Mouse (Mus musculus): Measurements from ENCODE around the gene Msrb2. TPM values are rescaled to one million over a fixed set of nuclear protein-coding genes. Genes with fewer than 3 reads are reported as not detected.

The Msrb2 gene
- polyA plus RNA-seq (2015; fragmentation: Nextera tagmentation; extraction: Ambion mirVana), result 8.0 and 8.6 TPM in 2 replicates

DNA sequence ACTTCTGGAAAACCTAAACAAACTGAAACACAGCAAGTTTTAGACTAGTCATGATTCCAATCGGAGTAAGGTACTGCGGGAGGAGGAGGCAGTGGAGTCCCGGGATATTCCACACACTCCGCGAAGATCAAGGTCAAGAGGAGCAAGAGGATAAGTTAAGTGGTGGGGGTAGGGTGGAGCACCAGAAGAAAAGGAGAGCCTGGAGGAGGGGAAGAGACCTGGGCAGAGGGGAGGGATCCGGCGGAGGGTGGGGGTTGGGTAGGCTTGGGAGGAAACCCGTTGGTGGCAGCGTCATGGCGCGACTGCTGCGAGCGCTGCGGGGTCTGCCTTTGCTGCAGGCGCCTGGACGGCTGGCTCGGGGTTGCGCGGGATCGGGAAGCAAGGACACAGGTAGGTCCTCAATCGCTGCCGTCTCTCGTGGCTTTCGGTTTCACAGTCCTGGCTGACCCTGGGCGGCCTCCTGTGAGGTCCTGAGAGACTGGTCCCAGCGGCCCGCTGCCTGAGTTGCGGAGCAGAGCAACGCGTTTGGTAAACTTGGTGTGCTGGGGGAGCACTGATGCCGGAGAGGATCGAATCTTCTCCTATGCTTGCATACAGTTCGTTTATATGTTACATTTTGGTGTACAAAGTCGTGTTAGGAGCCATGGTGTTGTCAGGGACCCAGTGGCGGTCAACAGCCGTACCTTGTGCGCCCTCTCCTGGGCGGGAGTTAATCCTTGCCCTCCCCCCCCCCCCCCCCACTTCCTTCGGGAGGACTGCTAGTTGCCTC is at the start of gene Msrb2:
Gene Msrb2 (plus strand): TSS at position 51 of the 769 bp plus-strand sequence.
- WGBS (ENCODE audit: insufficient replicate concordance), result under 1% methylated on average over 39 of the region's 39 CpGs

DNA sequence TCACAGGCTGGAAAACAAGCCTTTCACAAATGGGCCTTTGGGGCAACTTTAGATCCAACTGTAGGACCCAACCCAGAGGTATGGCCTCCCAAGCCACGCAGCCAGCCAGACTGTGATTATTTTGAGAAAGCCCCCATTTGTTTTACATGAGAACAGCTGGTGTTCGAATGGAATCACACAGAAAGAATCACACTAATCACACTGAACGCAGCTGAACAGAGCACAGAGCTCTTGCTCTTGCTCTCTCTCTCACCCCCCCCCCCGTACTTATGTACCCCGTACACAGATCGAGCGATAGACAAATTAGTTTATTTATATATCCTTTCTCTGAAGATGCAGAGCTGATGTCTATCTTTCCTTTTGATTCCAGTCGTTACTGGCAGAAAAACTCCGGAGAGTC is 48.8 kb upstream of the Msrb2 start:
- Histone ChIP-seq H3K4me3 (ENCODE audit: low read depth, low read length) (no peak overlapping the region), H3K4me2 (ENCODE audit: low read depth, low read length) (no peak overlapping the region), H3K9me3 (replicated peaks; ENCODE audit: control insufficient read depth, low read length) (no peaks in the 10 kb centered on the region), H3K27me3 (ENCODE audit: control insufficient read depth, insufficient read depth, low read depth, low read length) (no peaks in the 10 kb centered on the region), H3K36me3 (ENCODE audit: control insufficient read depth, insufficient read depth) (no peaks in the 10 kb centered on the region), H3K9ac (ENCODE audit: low read depth, low read length) (no peak overlapping the region), H3K4me1 (ENCODE audit: control insufficient read depth, low read depth, low read length) (no peaks in the 10 kb centered on the region), H3K27ac (ENCODE audit: low read length) (no peak overlapping the region)
- no peak for ATAC-seq (ENCODE audit: low read depth)
- WGBS (ENCODE audit: insufficient replicate concordance), result 66% methylated on average over 9 of the region's 9 CpGs

More for the DNA sequence above, at the start of gene Msrb2:
- no peaks in the 10 kb centered on the region for H3K27me3 ChIP-seq (ENCODE audit: control insufficient read depth, insufficient read depth, low read depth, low read length)
- no peaks in the 10 kb centered on the region for H3K4me1 ChIP-seq (ENCODE audit: control insufficient read depth, low read depth, low read length)
- peak; percentile 81 for ATAC-seq (ENCODE audit: low read depth)
- H3K27ac ChIP-seq (ENCODE audit: low read length), result peak within 1 kb of the TSS; percentile 63
- peak within 1 kb of the TSS; percentile 76 for H3K9ac ChIP-seq (ENCODE audit: low read depth, low read length)
- H3K9me3 ChIP-seq (replicated peaks; ENCODE audit: control insufficient read depth, low read length), result no peaks in the 10 kb centered on the region
- H3K4me2 ChIP-seq (ENCODE audit: low read depth, low read length), result peak within 1 kb of the TSS; percentile 66
- H3K4me3 ChIP-seq (ENCODE audit: low read depth, low read length), result peak within 1 kb of the TSS; percentile 76
- no peaks in the 10 kb centered on the region for H3K36me3 ChIP-seq (ENCODE audit: control insufficient read depth, insufficient read depth)

DNA sequence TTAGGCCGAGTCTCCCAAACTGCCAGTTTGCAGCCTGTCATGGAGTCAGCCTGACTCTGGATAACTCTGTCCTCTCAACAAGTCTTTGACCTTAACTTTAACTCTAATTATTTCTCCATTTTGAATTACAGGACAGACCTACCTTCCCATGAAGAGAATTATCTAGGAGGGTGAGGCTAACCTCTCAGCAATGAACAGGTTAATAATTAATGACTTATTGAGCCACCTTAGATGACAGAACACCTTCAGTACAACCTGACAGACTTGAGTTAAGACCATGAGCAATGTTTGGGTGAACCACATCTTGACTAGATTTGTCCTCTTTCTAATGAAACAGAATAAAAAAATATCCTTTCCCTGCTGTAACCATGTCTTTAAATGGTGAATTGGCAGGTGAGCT is 44.9 kb upstream of the Msrb2 start:
- Histone ChIP-seq H3K4me2 (ENCODE audit: low read depth, low read length) (no peak overlapping the region), H3K36me3 (ENCODE audit: control insufficient read depth, insufficient read depth) (no peaks in the 10 kb centered on the region), H3K9ac (ENCODE audit: low read depth, low read length) (no peak overlapping the region), H3K27ac (ENCODE audit: low read length) (no peak overlapping the region), H3K4me3 (ENCODE audit: low read depth, low read length) (no peak overlapping the region), H3K9me3 (replicated peaks; ENCODE audit: control insufficient read depth, low read length) (no peaks in the 10 kb centered on the region), H3K4me1 (ENCODE audit: control insufficient read depth, low read depth, low read length) (no peaks in the 10 kb centered on the region), H3K27me3 (ENCODE audit: control insufficient read depth, insufficient read depth, low read depth, low read length) (no peaks in the 10 kb centered on the region)
- no peak for ATAC-seq (ENCODE audit: low read depth)
- 63% methylated on average over 1 of the region's 1 CpGs for WGBS (ENCODE audit: insufficient replicate concordance)

DNA sequence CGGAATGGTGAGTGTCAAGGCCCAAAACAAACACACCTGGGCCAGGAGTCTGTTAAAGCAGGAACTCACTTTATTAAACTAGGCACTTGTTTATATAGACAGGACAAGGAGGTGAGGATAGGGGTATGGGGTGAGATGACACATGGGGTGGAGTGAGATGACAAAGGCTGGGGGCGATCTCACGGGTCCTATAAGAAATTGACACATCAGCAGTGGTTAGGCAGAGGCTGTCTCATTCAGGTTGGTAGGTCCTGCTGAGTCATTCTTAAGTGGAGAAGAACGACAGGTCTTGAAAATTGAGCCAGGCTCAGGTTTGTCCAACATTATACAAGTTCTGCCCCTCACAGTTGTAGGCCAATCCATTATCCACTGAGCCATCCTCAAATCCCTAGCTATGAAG is 43.4 kb upstream of the Msrb2 start:
- Histone ChIP-seq H3K27me3 (ENCODE audit: control insufficient read depth, insufficient read depth, low read depth, low read length) (no peaks in the 10 kb centered on the region), H3K4me2 (ENCODE audit: low read depth, low read length) (no peak overlapping the region), H3K27ac (ENCODE audit: low read length) (no peak overlapping the region), H3K4me3 (ENCODE audit: low read depth, low read length) (no peak overlapping the region), H3K4me1 (ENCODE audit: control insufficient read depth, low read depth, low read length) (no peaks in the 10 kb centered on the region), H3K36me3 (ENCODE audit: control insufficient read depth, insufficient read depth) (no peaks in the 10 kb centered on the region), H3K9me3 (replicated peaks; ENCODE audit: control insufficient read depth, low read length) (no peaks in the 10 kb centered on the region), H3K9ac (ENCODE audit: low read depth, low read length) (no peak overlapping the region)
- ATAC-seq (ENCODE audit: low read depth), result no peak
- 51% methylated on average over 4 of the region's 4 CpGs for WGBS (ENCODE audit: insufficient replicate concordance)

DNA sequence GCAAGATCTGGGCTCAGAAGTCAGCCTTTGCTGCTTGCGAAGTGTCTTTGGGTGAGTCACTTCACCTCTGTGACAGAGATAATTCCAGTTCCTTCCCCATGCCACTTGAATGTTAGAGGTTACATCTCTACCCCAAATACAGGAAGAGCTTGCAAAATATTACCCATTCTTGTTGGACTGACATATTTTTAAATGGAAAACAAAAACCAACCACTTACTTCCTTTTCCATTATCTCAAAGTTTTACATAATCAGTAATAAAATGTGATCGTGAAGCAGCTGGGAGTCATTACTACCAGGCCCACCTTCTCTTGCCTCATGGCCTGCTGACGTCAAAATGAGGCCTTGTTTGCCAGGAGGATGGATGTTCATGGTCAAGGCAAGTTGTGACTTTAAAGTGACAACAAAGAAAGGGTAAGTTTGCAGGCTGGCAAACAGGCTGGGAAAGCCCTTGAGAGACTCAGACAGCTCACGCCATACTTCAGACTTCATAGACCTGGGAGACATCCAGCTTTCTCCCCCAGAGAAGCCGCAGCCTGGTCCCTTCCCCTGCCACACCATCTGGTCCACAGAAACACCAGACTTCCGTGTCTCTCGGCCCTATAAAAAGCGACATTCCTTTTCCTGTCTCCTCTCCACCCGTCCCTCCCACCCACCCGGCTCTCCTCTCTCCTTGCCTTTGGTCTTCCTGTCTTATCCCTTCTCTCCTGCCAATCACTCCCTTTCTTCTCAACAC is 27.2 kb upstream of the Msrb2 start:
- Histone ChIP-seq H3K4me1 (ENCODE audit: control insufficient read depth, low read depth, low read length) (no peaks in the 10 kb centered on the region), H3K36me3 (ENCODE audit: control insufficient read depth, insufficient read depth) (no peaks in the 10 kb centered on the region), H3K9ac (ENCODE audit: low read depth, low read length) (no peak overlapping the region), H3K4me2 (ENCODE audit: low read depth, low read length) (no peak overlapping the region), H3K27me3 (ENCODE audit: control insufficient read depth, insufficient read depth, low read depth, low read length) (no peaks in the 10 kb centered on the region), H3K9me3 (replicated peaks; ENCODE audit: control insufficient read depth, low read length) (no peaks in the 10 kb centered on the region), H3K27ac (ENCODE audit: low read length) (no peak overlapping the region), H3K4me3 (ENCODE audit: low read depth, low read length) (no peak overlapping the region)
- WGBS (ENCODE audit: insufficient replicate concordance), result 31% methylated on average over 10 of the region's 10 CpGs
- ATAC-seq (ENCODE audit: low read depth), result no peak

DNA sequence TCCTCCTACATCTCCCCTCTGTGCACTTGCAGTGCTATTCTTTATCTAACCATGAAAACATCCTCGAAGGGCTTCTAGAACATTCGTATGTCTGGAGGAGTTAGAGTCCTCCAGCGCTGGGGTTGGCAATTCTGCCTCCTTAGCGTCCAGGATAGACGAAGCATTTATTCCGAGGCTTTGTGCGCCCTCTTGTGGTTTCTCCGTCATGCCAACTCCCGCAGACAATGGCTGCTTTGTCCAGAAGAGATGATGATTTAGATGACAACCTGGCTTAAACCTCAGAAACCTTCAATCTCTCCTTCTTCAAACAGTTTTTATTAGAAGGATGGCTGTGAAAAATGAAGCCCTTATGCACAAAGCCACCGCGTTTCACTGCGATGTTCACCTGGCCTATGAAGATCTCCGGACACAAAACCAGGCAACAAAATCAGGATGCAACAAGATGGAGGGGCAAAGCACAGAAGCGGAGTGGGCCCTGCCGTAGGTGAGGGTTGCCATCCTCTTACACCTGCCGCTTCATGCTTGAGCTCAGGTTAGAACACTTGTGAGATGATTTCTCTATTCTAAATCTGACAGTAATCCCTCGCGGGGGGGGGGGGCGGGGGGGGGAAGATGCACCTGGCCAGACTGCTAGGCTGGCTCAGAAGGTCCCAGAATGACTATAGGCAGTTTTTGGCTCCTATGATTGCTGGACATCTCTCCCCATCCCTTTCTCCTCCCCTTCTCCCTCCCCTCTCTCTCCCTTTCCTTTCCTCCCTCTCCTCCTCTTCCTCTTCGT is 26.4 kb upstream of the Msrb2 start:
- Histone ChIP-seq H3K36me3 (ENCODE audit: control insufficient read depth, insufficient read depth) (no peaks in the 10 kb centered on the region), H3K27me3 (ENCODE audit: control insufficient read depth, insufficient read depth, low read depth, low read length) (no peaks in the 10 kb centered on the region), H3K27ac (ENCODE audit: low read length) (no peak overlapping the region), H3K4me3 (ENCODE audit: low read depth, low read length) (no peak overlapping the region), H3K9ac (ENCODE audit: low read depth, low read length) (no peak overlapping the region), H3K4me1 (ENCODE audit: control insufficient read depth, low read depth, low read length) (no peaks in the 10 kb centered on the region), H3K9me3 (replicated peaks; ENCODE audit: control insufficient read depth, low read length) (no peaks in the 10 kb centered on the region), H3K4me2 (ENCODE audit: low read depth, low read length) (no peak overlapping the region)
- ATAC-seq (ENCODE audit: low read depth), result no peak
- 25% methylated on average over 19 of the region's 20 CpGs for WGBS (ENCODE audit: insufficient replicate concordance)

DNA sequence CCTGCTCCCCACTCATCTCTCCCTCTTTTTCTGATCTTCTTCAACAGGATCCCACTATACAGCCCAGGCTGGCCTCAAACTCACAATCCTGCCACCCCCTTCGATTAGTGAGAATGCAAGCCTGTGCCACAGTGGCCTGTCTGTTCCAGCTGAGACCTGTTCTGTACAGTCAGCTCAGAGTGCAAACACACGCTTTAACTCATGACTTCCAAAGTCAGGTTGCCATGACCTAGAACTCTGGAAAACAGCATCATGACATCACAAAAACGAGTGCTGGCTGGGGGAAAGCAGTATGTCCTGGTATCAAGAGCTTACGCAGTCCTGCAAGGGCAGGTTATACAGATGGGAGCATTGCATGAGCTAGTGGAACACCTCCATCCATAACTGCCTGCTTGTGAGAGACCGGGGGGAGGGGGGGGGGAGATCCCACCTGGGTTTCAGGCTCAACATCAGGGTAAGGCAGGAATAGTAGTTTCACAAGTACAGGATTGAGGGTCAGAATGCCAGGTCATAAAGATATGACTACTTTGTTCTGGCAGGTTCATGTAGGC is 25.8 kb upstream of the Msrb2 start:
- H3K36me3 ChIP-seq (ENCODE audit: control insufficient read depth, insufficient read depth), result no peaks in the 10 kb centered on the region
- ATAC-seq (ENCODE audit: low read depth), result no peak
- WGBS (ENCODE audit: insufficient replicate concordance), result 61% methylated on average over 5 of the region's 5 CpGs
- no peaks in the 10 kb centered on the region for H3K9me3 ChIP-seq (replicated peaks; ENCODE audit: control insufficient read depth, low read length)
- H3K4me3 ChIP-seq (ENCODE audit: low read depth, low read length), result no peak overlapping the region
- no peaks in the 10 kb centered on the region for H3K4me1 ChIP-seq (ENCODE audit: control insufficient read depth, low read depth, low read length)
- no peak overlapping the region for H3K4me2 ChIP-seq (ENCODE audit: low read depth, low read length)
- no peak overlapping the region for H3K27ac ChIP-seq (ENCODE audit: low read length)
- no peak overlapping the region for H3K9ac ChIP-seq (ENCODE audit: low read depth, low read length)
- no peaks in the 10 kb centered on the region for H3K27me3 ChIP-seq (ENCODE audit: control insufficient read depth, insufficient read depth, low read depth, low read length)

DNA sequence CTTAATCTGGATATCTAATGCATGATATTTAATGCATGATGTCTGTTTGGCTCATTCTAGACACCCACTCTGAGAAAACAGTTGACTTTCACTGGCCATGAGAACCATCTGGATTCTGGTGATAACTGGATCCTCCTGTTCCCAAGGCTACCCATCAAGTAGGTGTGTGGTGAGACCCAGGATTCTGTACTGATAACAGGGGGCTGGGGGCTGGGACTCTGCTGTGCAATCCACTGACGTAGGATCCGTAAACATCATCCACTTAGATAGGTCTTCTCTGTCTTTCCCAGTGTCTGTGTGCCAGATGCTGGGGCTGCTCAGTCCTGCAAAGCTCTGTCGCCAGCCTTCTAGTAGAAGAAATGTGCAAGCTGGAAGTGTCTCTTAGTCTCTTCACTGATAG is 22.8 kb upstream of the Msrb2 start:
- H3K4me1 ChIP-seq (ENCODE audit: control insufficient read depth, low read depth, low read length), result no peaks in the 10 kb centered on the region
- no peaks in the 10 kb centered on the region for H3K27me3 ChIP-seq (ENCODE audit: control insufficient read depth, insufficient read depth, low read depth, low read length)
- no peak overlapping the region for H3K4me2 ChIP-seq (ENCODE audit: low read depth, low read length)
- no peaks in the 10 kb centered on the region for H3K36me3 ChIP-seq (ENCODE audit: control insufficient read depth, insufficient read depth)
- no peak for ATAC-seq (ENCODE audit: low read depth)
- no peak overlapping the region for H3K27ac ChIP-seq (ENCODE audit: low read length)
- no peak overlapping the region for H3K4me3 ChIP-seq (ENCODE audit: low read depth, low read length)
- 46% methylated on average over 3 of the region's 3 CpGs for WGBS (ENCODE audit: insufficient replicate concordance)
- H3K9ac ChIP-seq (ENCODE audit: low read depth, low read length), result no peak overlapping the region
- no peaks in the 10 kb centered on the region for H3K9me3 ChIP-seq (replicated peaks; ENCODE audit: control insufficient read depth, low read length)

Data from liver, embryonic 16.5 days (tissue).